Mouse (Mus musculus) limb, embryonic 10.5 days (tissue): ENCODE results near the gene Ttc24. TPM values are rescaled to one million over a fixed set of nuclear protein-coding genes. Genes with fewer than 3 reads are reported as not detected.

ENCODE experiments used
- DNase-seq: peaks from one replicate; pipeline ENCODE4 v3.0.0-alpha.2; 2017; ENCODE audit warnings: low spot score
- H3K27ac ChIP-seq: fragments of 300-500 bp; sonication (generic); 2 replicates; pipeline ENCODE4 v1.5.1; 2016; ENCODE audit warnings: mild to moderate bottlenecking
- H3K27me3 ChIP-seq: fragments of 300-500 bp; sonication (generic); 2 replicates; pipeline ENCODE4 v1.6.1; 2016; ENCODE audit warnings: low read depth, mild to moderate bottlenecking; ENCODE audit not compliant: poor library complexity, severe bottlenecking
- H3K36me3 ChIP-seq: fragments of 300-500 bp; sonication (generic); 2 replicates; pipeline ENCODE4 v1.6.1; 2016; ENCODE audit warnings: mild to moderate bottlenecking, moderate library complexity
- H3K4me1 ChIP-seq: fragments of 300-500 bp; sonication (generic); 2 replicates; pipeline ENCODE4 v1.6.1; 2016
- H3K4me3 ChIP-seq: fragments of 300-500 bp; sonication (generic); 2 replicates; pipeline ENCODE4 v1.5.1; 2016; ENCODE audit warnings: mild to moderate bottlenecking, moderate library complexity
- H3K9me3 ChIP-seq: fragments of 300-500 bp; sonication (generic); replicated peaks from 2 replicates; pipeline ENCODE4 v1.6.1; 2016; ENCODE audit warnings: mild to moderate bottlenecking
- WGBS: fragments of 180-500 bp; shearing (Covaris S2); methylation state at CpG from one replicate; pipeline ENCODE4 v1.1.7; 2016; 5-methylcytosine and 5-hydroxymethylcytosine counted together
- polyA plus RNA-seq: library from polyadenylated mRNA; unstranded; fragments of >200 nt; fragmentation: Nextera tagmentation; extraction: Ambion mirVana; gene quantifications from 2 replicates; pipeline ENCODE4 v1.2.1, GENCODE M21; 2016

The Ttc24 gene
- polyA plus RNA-seq = not detected in 2 replicates

DNA sequence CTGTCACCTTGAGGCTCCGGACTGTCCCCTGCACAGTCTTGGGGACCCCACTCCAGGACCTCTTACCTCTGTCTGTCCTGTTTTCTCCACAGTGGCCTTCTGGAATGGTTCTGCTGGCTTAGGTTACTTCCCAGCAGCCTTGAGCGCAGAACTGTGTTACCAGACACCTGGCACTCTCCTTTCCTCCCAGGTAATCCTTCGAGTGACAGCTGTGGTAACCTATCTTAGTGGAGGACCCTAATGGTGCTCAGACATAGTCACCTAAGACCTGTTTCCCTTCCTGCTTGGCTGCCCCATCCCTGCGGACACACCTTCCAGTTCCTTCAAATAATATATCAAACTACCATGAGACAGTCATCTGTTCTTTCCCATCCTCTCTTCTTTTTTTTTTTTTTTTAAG, at the start of gene Ttc24:
TSS of gene Ttc24 (minus strand) at position 101 of the 400 bp plus-strand sequence.
- Histone ChIP-seq H3K4me1 (peaks cover 19% of the 10 kb centered on the region), H3K9me3 (no peaks in the 10 kb centered on the region), H3K4me3 (no peak within 1 kb of the TSS), H3K27me3 (peaks cover 8% of the 10 kb centered on the region; the same call in 1 of the 2 replicates), H3K36me3 (no peaks in the 10 kb centered on the region), H3K27ac (no peak within 1 kb of the TSS)
- no peak for DNase-seq
- 73% methylated on average over 4 of the region's 4 CpGs for WGBS

DNA sequence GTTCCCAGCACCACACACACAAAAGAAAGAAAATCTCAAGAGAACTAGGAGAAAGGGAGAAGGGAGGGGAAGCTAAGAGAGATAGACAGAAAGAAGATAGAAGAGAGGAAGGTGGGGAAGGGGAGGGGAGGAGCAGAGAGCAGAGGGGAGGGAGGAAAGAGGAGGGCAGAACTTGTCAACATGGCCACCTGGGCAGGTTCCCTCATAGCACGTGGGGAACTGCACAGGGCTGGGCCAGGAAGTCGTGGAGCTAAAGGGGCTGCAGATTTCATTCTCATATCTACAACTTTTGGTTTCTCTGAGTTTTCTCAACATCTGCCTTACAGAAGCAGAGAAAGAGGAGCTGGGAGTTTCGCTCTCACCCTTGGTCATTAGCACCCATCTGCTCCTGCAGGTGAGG, 49.5 kb upstream of the Ttc24 start:
- Histone ChIP-seq H3K27ac (no peak overlapping the region), H3K4me1 (no peaks in the 10 kb centered on the region), H3K9me3 (no peaks in the 10 kb centered on the region), H3K27me3 (no peaks in the 10 kb centered on the region), H3K36me3 (no peaks in the 10 kb centered on the region), H3K4me3 (no peak overlapping the region)
- 73% methylated on average over 3 of the region's 3 CpGs for WGBS
- DNase-seq = no peak

DNA sequence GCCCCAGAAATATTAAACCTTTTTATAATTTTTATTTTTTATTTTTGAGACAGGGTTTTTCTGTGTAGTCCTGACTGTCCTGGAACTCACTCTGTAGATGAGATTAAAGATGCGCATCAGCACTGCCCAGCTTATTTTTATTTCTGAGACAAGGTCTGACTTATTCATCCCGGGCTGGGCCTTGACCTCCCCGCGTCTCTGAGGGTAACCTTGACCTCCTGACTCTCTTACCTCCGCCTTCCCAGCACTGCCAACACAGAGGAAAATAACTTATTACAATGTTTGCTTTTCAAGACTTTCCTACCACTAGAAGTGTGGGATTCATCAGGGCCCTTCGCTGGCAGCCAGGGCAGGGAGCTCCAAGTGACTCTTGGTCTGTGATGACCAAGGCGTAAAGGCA, 48.1 kb upstream of the Ttc24 start:
- Histone ChIP-seq H3K36me3 (peaks cover 5% of the 10 kb centered on the region), H3K27ac (no peak overlapping the region), H3K27me3 (no peaks in the 10 kb centered on the region), H3K9me3 (no peaks in the 10 kb centered on the region), H3K4me3 (no peak overlapping the region), H3K4me1 (peaks cover under 1% of the 10 kb centered on the region; the same call in 1 of the 2 replicates)
- DNase-seq = no peak
- 90% methylated on average over 7 of the region's 7 CpGs for WGBS

DNA sequence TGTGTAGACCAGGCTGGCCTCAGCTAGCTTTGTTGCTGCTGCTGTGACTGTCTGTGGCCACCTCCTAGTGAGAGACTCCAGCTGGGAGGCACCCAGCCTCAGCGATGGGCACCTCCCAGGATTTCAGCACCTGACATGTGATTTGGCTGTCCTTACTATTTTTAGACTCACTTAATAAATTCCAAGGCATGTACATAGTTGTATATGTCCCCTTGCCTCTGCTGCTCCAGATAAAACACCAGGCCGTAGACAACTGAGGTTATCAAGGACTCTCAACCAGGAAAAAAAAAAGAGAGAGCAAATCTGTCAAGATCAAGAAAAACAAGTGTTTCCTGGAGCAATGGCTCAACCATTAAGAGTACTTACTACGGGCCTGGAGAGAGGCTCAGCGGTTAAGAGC, 47.1 kb upstream of the Ttc24 start:
- H3K27ac ChIP-seq = no peak overlapping the region
- DNase-seq = no peak
- H3K4me1 ChIP-seq = peaks cover 3% of the 10 kb centered on the region; the same call in 1 of the 2 replicates
- H3K4me3 ChIP-seq = no peak overlapping the region
- H3K9me3 ChIP-seq = no peaks in the 10 kb centered on the region
- WGBS = 73% methylated on average over 4 of the region's 4 CpGs
- H3K36me3 ChIP-seq = peaks cover 15% of the 10 kb centered on the region
- no peaks in the 10 kb centered on the region for H3K27me3 ChIP-seq

DNA sequence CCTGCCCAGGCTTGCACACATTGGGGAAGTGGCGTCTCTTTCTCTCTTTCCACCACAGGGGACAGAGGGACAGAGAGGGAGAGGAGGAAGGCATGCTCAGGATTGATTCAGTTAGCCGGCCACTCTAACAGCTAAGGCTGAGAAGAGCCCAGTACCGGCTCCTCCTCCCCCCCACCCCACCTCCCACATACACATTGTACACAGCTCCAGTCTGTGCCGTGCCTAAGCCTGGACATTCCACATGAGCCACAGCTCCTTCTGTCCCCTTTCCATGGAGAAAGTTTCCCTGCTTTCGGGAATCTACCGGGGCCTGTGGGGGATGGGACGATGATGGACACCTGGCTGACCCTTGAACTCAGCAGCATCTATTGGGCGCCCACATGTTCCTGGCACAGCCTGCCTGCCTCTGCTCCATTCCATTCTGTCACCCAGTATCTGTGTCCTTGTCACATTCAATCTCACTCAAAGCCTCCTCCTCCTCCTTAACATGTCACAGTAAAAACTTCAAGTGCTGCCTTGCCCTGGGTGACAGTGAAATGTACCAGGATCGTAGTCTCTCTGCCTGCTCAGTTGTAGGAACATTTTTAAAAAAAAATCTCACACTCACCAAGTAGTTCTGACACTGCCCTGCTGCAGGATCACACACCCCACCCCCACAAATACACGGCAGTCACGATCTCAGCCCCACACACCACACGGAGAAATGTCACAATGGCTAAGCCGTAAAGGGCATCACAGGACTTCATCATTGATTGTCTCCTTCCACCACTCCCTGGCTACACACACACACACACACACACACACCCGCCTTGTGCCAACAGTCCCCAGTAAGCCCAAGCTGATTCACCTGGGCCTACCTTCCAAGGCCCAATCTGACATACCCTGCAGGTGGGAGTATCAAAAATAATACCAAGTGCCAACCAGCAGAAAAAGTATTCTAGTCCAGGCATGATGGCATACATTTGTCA, 43.3 kb upstream of the Ttc24 start:
- H3K9me3 ChIP-seq = no peaks in the 10 kb centered on the region
- peaks cover 52% of the 10 kb centered on the region for H3K36me3 ChIP-seq
- no peak overlapping the region for H3K4me3 ChIP-seq
- 72% methylated on average over 14 of the region's 14 CpGs for WGBS
- H3K4me1 ChIP-seq = peaks cover 3% of the 10 kb centered on the region; the same call in 1 of the 2 replicates
- no peaks in the 10 kb centered on the region for H3K27me3 ChIP-seq
- no peak for DNase-seq
- H3K27ac ChIP-seq = no peak overlapping the region

DNA sequence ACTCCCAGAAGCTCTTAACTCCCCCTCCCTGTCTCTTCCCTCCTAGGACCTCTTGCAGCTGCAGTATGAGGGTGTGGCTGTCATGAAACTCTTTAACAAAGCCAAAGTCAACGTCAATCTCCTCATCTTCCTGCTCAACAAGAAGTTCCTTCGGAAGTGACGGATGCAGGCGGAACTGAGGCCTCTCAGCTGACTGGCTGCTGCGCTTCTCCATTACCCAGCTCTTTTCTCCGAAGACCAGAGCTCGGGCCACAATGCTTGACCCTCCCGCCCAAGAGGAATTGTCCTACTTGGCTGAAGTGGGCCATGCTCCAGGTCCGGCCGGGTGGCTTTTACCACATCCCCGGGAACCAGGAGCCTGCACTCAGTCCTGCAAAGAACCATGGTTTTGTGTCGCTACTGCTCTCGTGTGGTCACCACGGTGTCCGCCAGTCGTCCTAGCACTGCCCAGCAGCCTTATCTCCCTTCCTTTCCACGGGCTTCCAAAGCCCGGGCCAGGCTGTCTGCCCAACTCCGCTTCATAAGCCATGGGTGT, 42.1 kb upstream of the Ttc24 start:
- H3K36me3 ChIP-seq = peaks cover 64% of the 10 kb centered on the region
- no peak overlapping the region for H3K4me3 ChIP-seq
- no peaks in the 10 kb centered on the region for H3K9me3 ChIP-seq
- no peak for DNase-seq
- H3K27ac ChIP-seq = no peak overlapping the region
- H3K27me3 ChIP-seq = no peaks in the 10 kb centered on the region
- 92% methylated on average over 19 of the region's 19 CpGs for WGBS
- peaks cover 3% of the 10 kb centered on the region; the same call in 1 of the 2 replicates for H3K4me1 ChIP-seq

DNA sequence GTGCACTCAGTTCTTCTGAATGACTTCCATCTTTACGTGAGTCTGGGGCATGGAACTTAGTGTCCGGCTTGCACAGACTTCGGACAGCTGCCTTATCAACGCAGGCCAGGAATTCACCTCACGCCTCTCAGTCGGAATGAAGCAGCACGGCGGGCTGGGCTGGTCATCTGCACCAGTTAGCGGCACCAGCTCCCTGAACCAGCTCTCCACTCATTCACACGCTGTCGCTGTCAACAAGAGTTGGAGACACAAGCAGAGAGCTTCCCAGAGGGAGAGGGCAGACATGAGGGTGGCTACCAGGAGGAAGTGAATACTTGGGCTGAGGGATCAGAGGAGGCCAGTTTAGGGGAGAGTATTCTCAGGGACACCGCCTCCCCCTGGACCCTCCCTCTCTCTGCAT, 36.3 kb upstream of the Ttc24 start:
- Histone ChIP-seq H3K27me3 (no peaks in the 10 kb centered on the region), H3K9me3 (no peaks in the 10 kb centered on the region), H3K27ac (no peak overlapping the region), H3K4me3 (no peak overlapping the region), H3K4me1 (no peaks in the 10 kb centered on the region), H3K36me3 (peaks cover 99% of the 10 kb centered on the region)
- WGBS = 94% methylated on average over 12 of the region's 12 CpGs
- DNase-seq = no peak

DNA sequence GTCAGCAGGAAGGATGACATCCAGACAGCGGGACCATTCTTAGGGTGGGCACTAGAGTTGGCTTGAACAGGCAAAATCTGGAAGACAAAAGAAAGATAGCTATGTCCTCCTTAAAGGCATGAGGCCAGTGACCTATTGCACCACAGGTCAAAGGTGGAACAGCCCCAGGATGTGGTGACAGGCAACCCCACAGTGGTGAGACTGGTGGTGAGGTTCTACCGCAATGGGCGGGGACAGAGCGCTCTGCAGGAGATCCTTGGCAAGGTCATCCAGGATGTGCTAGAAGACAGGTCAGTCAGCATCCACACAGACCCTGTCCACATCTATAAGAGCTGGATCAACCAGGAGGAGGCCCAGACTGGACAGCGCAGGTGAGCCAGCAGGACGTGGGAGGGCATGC, 31.0 kb upstream of the Ttc24 start:
- Histone ChIP-seq H3K9me3 (no peaks in the 10 kb centered on the region), H3K27me3 (no peaks in the 10 kb centered on the region), H3K27ac (no peak overlapping the region), H3K36me3 (peaks cover 97% of the 10 kb centered on the region), H3K4me1 (no peaks in the 10 kb centered on the region), H3K4me3 (no peak overlapping the region)
- WGBS = 94% methylated on average over 6 of the region's 6 CpGs
- no peak for DNase-seq

DNA sequence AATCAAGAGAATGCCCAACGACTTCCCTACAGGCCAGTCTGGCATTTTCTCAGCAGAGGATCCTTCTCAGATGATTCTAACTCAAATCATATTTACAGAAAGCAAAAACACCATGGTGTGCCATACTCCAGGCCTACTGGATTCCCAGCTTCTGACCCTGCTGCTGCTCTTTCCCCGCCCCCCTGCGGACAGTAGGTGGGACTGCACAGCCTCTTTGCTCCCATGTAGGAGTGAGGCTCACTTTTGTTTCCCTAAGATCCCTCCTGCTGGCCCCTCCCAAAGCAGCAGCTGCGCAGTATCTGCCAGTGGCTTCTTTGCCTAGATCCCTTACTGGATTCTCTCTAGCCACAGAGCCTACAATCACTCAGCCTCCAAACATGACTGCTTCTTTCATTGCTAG, 28.0 kb upstream of the Ttc24 start:
- H3K4me1 ChIP-seq = 0 out of 2 replicates have a peak, but pooled peaks cover 4% of the 10 kb centered on the region
- peaks cover 97% of the 10 kb centered on the region for H3K36me3 ChIP-seq
- no peaks in the 10 kb centered on the region for H3K9me3 ChIP-seq
- WGBS = 90% methylated on average over 4 of the region's 4 CpGs
- H3K27me3 ChIP-seq = no peaks in the 10 kb centered on the region
- H3K4me3 ChIP-seq = no peak overlapping the region
- no peak for DNase-seq
- H3K27ac ChIP-seq = no peak overlapping the region

DNA sequence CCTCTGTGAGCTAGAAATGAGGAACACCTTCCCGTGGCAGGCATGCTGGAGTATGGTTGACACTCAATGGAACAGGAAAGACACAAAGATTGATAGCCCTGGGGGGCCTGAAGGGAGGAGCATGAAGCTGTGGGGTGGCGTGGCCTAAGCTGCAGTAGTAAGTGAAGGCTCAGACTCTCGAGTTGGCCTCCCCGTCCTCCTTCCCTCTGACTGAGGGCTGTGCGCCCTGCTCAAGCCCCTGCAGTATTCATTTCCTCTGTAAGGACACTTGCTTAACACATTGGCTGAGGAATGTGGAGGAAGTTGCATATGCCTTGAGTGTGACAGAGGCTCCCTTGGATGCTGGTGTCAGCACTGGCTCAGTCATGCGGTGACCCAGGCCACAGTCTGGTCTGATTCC, 24.5 kb upstream of the Ttc24 start:
- Histone ChIP-seq H3K4me1 (0 out of 2 replicates have a peak, but pooled peaks cover 4% of the 10 kb centered on the region), H3K4me3 (no peak overlapping the region), H3K36me3 (peaks cover 93% of the 10 kb centered on the region), H3K27me3 (no peaks in the 10 kb centered on the region), H3K9me3 (no peaks in the 10 kb centered on the region), H3K27ac (no peak overlapping the region)
- DNase-seq = no peak
- 89% methylated on average over 6 of the region's 6 CpGs for WGBS

DNA sequence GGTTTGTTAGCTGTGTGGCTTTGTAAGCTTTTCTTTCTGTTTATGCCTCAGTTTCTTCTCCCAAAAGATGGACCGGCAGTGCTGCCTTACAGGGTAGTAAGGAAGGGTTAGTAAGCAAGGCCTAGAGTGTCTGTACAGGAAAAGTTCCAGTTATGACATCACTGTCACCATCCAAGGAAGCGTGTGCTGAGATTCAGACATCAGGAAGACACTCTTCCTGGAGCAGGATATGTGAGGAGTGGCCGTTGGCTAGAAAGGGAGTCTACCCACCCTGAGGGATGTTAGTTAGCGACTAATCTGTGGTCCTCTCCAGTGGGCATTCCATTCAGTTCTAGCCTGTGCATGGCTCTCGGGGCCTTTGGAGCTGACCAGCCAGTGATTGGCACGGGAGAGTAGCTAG, 24.1 kb upstream of the Ttc24 start:
- H3K27ac ChIP-seq = no peak overlapping the region
- no peak overlapping the region for H3K4me3 ChIP-seq
- WGBS = 86% methylated on average over 6 of the region's 6 CpGs
- H3K36me3 ChIP-seq = peaks cover 93% of the 10 kb centered on the region
- H3K27me3 ChIP-seq = no peaks in the 10 kb centered on the region
- DNase-seq = no peak
- H3K4me1 ChIP-seq = 0 out of 2 replicates have a peak, but pooled peaks cover 4% of the 10 kb centered on the region
- H3K9me3 ChIP-seq = no peaks in the 10 kb centered on the region

DNA sequence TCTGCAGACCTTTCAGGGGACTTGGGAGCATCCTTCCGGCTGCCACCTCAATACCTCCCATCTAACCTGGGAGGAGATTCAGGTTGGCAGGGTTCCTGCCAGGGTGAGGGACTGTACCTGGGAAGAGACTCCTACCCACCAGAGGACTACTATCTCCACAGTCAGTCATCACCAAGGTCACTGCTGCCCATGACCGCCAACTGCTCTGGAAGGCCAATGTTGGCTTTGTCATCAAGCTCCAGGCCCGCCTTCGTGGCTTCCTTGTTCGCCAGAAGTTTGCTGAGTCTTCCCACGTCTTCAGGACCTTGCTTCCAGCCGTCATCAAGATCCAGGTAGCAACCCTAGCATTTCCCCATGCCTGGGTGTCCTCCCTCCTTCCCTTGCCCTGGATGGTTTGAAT, 23.6 kb upstream of the Ttc24 start:
- H3K27me3 ChIP-seq = no peaks in the 10 kb centered on the region
- WGBS = 87% methylated on average over 7 of the region's 7 CpGs
- H3K27ac ChIP-seq = no peak overlapping the region
- H3K4me1 ChIP-seq = 0 out of 2 replicates have a peak, but pooled peaks cover 4% of the 10 kb centered on the region
- H3K9me3 ChIP-seq = no peaks in the 10 kb centered on the region
- H3K36me3 ChIP-seq = peaks cover 94% of the 10 kb centered on the region
- no peak for DNase-seq
- no peak overlapping the region for H3K4me3 ChIP-seq

DNA sequence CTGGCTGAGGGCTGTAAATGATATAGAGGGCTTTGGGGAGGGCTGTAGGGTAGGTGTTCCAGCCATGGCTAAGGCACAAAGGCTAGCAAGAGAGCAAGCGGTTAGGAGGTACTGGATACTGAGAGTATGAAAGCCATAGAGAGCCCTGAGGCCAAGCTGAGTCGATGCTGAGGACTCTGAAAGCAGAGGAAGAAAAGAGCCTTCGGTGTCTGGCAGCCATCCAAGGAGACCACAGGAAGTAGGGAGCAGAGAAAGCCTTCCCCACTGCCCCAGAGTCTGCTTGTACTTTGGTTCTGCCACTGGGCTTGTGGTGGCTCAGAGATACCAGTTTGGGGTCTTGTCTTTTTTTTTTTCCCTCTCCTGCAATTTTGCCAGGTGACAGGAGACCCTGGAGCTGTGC, 22.1 kb upstream of the Ttc24 start:
- Histone ChIP-seq H3K27me3 (no peaks in the 10 kb centered on the region), H3K27ac (no peak overlapping the region), H3K4me3 (no peak overlapping the region), H3K4me1 (0 out of 2 replicates have a peak, but pooled peaks cover 4% of the 10 kb centered on the region), H3K9me3 (no peaks in the 10 kb centered on the region), H3K36me3 (peaks cover 93% of the 10 kb centered on the region)
- DNase-seq = no peak
- 91% methylated on average over 3 of the region's 3 CpGs for WGBS
